Mouse (Mus musculus): ENCODE measurements around the gene Sh2d4b.

- TF ChIP-seq CTCF (IDR thresholded peaks at IDR 0.05; ENCODE audit: borderline replicate concordance, control insufficient read depth, extremely low read depth, insufficient read depth, low read length, poor library complexity) (no peak), POLR2A (IDR thresholded peaks at IDR 0.05; ENCODE audit: control insufficient read depth, extremely low read depth, insufficient read depth, low read length, poor library complexity) (no peak)
Observed at GRCm38 (mm10) chr14:40914701-40915100, 21.6 kb upstream of the Sh2d4b start.
